Mouse (Mus musculus): ENCODE measurements around the gene Tmem60. TPM values are rescaled to one million over a fixed set of nuclear protein-coding genes. Genes with fewer than 3 reads are reported as not detected.

Tmem60 gene
- total RNA-seq, 2 experiments from 2014 or later: 23.3 to 25.0 TPM

DNA sequence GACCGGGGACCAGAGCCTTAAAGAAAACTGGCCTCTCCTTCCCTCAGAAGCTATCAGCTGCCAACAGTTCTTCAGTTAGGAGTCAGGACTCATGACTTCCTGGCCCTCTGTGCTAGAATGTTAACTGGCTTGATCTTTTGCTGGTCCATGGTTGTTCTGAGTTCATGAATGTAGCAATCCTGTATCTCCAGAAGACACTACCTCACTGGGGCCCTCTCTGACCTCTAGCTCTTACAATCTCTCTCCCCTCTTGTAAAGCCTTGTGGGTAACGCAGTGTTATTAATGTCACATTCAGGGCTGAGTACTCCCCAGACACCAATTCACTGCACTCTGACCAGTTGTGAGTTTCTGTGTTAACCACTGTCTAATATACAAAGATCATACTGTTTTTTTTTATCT lies 22.7 kb downstream of the Tmem60 start:
- intact Hi-C loops (cut with DNase I): no loop called here
- no peak for DNase-seq (ENCODE audit: low spot score)

DNA sequence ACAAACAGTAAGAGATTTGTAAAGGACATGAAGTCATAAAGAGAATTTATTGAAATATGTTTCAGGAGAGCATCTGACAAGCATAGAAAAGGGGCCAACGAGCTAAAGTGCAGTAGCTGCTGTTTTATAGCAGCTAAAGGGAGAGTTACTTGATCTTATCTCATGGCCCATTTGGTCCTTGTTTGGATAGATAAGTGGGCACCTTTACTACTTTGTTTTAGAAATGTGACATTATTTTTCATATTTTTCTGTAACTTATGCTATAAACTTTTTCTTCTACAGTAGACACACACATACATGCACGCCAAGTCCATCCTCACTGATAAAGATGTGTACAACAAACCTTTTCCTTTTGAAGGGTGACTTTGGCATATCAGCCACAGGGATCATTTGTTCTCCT lies 23.4 kb downstream of the Tmem60 start:
- DNase-seq (ENCODE audit: low spot score): no peak
- intact Hi-C loops (cut with DNase I): no loop called here

DNA sequence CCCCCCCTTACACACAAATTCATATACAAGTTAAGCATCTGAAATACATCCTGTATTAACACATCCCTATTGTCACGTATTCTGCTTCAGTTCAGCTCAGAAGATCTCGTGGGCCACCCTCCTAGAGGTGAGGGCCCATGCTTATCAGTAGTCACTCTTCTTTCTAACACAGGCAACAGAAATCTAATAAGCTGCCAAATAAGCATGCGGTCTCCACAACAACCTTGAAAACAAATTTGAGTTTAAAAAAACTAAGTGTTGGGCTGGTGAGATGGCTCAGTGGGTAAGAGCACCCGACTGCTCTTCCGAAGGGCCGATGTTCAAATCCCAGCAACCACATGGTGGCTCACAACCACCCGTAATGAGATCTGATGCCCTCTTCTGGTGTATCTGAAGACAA lies 24.2 kb downstream of the Tmem60 start:
- DNase-seq (ENCODE audit: low spot score): no peak
- intact Hi-C loops (cut with DNase I): no loop called here

DNA sequence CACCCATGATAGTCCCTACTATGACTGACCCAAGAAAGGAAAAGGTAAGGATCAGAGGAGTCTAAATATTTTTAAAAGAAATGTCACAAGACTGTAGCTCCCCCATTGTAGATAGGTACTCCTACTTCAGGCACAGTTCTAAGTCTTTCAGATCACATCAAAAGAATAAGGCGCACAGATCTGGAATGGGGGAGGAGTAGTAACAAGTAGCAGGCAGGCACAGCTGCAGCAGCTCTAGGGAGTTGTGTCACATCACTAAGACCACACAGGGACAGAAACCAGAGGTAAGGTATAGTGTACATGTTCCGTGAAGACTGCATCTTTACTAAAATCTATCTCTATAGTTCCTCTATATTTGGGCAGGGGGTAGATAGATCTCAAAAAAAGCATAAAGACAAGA lies 29.8 kb downstream of the Tmem60 start:
- DNase-seq (ENCODE audit: low spot score): no peak

DNA sequence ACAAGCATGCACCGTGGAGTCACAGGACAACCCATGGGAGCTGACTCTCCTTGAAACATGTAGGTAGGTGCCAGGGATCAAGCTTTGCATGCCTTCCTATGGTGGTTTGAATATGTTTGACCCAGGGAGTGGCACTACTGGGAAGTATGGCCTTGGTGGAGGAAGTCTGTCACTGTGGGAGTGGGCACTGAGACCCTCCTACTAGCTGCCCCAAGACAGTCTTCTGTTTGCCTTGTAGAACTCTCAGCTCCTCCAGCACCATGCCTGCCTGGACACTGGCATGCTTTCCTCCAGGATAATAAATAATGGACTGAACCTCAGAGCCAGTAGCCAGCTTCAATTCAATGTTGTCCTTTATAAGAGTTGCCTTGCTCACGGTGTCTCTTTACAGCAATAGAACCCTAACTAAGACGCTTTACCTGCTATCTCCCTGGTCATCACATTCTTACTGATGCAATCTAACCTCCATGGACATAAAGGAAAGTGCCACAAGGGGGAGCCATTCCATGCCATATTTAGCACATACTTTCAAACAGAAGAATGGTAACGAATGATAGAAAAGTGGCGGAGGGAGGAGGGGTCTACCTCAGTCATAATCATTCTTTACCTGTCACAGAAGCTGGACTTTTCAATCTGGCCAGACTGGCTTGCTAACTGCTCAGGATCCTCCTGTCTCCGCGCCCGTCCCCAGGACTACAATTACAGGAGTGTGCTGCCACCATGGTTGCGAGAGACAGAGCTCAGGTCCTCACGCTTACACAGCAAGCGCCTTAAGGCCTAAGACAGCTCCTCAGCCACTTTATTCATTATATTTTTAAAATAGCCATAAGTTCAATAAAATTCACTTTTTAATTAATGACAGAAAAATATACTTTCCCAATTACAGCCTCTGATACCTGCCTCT lies 31.6 kb downstream of the Tmem60 start:
- intact Hi-C loops (cut with DNase I): loop anchor here (1.0 to 10.0 kb wide), 3 partner anchors 56 to 231 kb away; partner anchors contain the start of gene Ptpn12
- no peak for DNase-seq (ENCODE audit: low spot score)

More for the DNA sequence above, 29.8 kb downstream of the Tmem60 start:
- intact Hi-C loops (cut with DNase I): loop anchor here (10.0 kb wide), 2 partner anchors 143 to 233 kb away; partner anchors contain the start of gene Ptpn12

DNA sequence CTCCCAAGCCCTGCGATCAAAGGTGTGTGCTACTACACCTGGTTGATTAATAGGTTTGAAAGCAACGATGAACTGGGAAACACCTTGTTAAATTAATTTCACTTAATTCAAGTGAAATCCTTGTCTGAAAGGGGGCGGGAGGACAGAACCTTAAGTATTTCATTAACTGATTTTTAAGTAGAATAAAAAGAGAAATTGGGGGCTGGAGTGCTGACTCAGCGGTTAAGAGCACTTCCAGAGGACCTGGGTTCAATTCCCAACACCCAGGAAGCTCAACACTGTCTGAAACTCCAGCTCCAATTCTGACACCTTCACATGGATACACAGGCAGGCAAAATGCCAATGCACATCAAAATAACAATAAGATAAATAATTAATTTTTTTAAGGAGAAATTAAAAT lies 37.0 kb downstream of the Tmem60 start:
- no peak for DNase-seq (ENCODE audit: low spot score)
- intact Hi-C loops (cut with DNase I): loop anchor here (5.0 to 10.0 kb wide), 3 partner anchors 33 to 226 kb away; partner anchors contain the start of gene Ptpn12

DNA sequence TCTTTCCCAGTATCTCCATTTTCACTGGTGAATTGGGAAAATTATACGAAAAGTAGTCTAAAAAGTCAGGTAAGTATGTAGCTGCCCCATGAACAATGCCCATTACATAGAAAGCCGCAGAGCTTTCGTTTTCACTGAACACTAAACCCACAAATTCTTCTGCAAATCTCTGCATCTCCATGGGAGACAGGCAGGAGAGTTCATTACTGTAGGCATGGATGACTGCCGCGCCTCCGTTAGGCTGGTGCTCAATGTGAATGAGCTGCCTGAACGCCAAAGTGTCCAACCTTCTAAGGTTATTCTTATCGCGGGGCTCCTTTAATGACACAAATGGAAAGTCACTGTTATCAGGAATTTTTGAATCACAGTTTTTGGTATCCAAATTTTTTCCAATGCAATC lies 37.6 kb downstream of the Tmem60 start:
- DNase-seq (ENCODE audit: low spot score): no peak
- intact Hi-C loops (cut with DNase I): loop anchor here (5.0 to 10.0 kb wide), 3 partner anchors 33 to 225 kb away; partner anchors contain the start of gene Ptpn12

DNA sequence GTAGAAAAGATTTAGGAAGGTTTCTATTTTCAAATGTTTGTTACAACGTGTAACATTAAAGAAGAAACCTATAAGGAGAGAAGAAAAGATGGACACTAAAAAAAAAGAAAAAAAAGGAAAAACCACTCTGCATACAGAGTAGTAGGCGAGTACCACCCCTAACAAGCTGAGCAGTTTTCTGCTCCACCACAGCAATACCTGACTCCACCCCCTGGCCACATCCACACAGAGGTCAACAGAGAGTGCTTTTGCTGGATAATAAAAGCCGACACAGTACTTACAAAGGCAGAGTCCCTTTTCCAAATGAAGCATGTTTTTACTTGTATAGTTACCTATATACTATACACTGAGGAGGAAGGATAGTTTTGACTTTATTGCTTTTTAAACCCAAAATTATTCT lies 42.6 kb downstream of the Tmem60 start:
- intact Hi-C loops (cut with DNase I): no loop called here

DNA sequence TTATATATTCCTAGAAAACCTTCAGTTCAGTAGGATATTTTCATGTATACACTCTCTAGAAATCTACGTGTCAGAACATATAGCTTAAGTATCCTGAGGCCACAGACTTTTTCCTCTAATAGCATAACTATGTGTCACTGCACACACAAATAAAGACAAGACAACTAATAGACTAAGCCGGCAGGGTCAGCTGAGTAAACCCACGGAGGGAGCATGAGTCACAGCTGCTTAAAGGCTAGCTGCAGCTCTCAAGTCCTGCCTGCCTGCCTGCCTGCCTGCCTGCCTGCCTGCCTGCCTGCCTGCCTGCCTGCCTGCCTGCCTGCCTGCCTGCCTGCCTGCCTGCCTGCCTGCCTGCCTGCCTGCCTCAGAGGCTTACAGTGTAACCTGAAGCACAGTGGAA lies 43.5 kb downstream of the Tmem60 start:
- DNase-seq (ENCODE audit: low spot score): no peak
- intact Hi-C loops (cut with DNase I): no loop called here

More for the DNA sequence above, 42.6 kb downstream of the Tmem60 start:
- no peak for DNase-seq (ENCODE audit: low spot score)

DNA sequence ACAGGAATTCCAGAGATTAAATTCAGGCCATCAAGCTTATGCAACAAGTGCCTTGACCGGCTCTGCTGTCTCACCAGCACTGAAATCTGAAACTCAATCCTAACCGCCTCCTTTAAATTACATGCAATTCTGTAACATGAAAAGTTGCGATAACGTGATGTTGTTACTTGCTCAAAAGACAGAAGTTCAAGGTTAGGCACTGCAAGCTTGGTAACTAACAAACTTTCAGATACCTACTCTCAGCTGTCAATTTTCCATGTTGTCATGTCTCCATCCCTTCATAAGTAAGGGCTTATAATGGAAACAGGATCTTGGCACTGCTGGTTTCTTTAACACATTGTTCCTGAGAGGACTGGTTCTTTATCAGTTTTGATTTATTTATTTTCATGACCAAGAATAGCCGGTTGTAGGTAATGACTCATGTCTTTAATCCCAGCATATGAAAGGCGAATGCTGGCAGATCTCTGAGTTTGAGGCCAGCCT lies 47.7 kb downstream of the Tmem60 start:
- DNase-seq (ENCODE audit: low spot score): no peak
- intact Hi-C loops (cut with DNase I): no loop called here

DNA sequence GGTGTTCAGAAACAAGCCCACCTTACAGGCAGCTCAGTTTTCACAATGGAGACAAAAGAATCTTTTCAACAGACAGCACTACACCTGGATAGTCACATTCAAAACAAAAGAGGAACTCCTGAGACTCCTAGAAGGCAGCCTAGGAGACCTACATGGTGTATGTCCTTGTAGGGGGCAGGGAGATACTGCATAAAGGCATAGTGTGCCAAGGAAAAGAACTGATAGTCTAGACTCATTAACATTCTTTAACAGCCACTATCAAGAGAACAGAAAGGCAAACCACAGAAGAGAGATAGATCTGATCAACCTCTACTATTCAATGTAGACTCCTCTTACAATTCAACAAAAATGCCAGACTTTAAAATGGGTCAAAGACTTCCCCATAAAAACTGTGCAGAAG lies 48.4 kb downstream of the Tmem60 start:
- intact Hi-C loops (cut with DNase I): no loop called here
- DNase-seq (ENCODE audit: low spot score): no peak

DNA sequence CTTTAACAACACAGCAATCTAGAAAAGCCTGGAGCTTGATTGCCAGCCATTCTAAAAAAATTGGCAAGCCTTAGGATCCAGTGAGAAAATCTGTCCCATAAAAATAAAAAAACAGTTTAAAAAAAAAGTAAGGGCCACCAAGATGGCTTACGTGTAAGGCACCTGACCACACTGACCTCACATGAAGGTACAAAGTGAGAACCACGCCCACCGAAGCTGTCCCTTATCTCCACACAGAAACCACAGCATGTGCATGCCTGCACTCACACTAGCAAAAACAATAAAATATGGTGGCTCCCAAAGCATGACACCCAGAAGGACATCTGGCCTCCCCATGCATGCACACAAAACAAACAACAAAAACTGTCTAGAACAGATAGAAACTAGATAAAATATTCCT lies 49.3 kb downstream of the Tmem60 start:
- no peak for DNase-seq (ENCODE audit: low spot score)
- intact Hi-C loops (cut with DNase I): no loop called here

DNA sequence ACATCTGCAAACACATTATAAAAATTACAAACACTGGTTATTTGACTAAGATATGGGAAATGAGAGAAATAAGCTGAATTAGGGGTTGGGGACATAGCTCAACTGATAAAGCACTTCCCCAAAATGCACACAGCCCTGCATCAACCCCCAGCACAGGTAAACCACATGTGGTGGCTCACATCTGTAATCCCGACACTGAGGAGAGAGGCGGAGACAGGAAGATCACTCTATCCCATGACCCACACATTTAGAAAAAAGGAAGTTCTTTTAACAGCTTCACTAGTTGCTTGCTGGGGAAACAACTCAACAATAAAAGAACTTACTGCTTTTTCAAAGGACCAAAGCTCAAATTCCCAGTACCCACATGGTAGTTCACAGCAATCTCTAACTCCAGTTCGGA lies 50.6 kb downstream of the Tmem60 start:
- intact Hi-C loops (cut with DNase I): no loop called here
- DNase-seq (ENCODE audit: low spot score): no peak

DNA sequence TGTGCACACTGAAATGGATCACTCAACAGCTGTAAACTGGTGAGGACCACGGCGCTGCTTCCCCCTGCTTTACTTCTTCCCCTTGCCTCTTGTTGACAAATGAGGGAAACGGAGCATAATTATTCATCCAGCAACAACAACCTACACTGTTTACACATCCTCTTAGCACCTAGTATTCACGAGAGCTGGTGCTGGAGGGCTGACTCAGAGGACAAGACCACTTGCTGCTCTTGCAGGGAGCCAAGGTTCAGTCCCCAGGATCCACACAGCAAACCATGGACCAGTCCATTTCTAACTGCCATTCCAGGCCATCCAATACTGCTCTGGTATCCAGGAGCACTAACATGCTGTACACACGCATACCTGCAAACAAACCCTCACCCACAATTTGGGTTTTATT lies 53.9 kb downstream of the Tmem60 start:
- no peak for DNase-seq (ENCODE audit: low spot score)
- intact Hi-C loops (cut with DNase I): no loop called here

Other genes starting within 250 kb of the Tmem60 start
- gene Phtf2, start 67 bp upstream of the Tmem60 start, total RNA-seq (2021): 10 to 100 TPM; 77.3 to 78.1 TPM
- 10 to 100 TPM; 13.2 to 14.0 TPM for gene Rsbn1l, start 74.2 kb downstream of the Tmem60 start, total RNA-seq (2021)
- 10 to 100 TPM; 29.9 to 34.8 TPM for gene Ptpn12, start 173.7 kb downstream of the Tmem60 start, total RNA-seq (2021)

All from heart, postnatal 25 days (tissue).